Mouse (Mus musculus): ENCODE results near the gene Prickle1.

The Prickle1 gene

GRCm38 (mm10) chr15:93504808-93505207, 90.9 kb downstream of the Prickle1 start:
- no peak for DNase-seq (ENCODE audit: low spot score in 2 of 2)

GRCm38 (mm10) chr15:93503201-93503745, 92.4 kb downstream of the Prickle1 start:
- DNase-seq (ENCODE audit: low spot score in 2 of 2), result no peak

- no peak for DNase-seq (ENCODE audit: low spot score in 2 of 2)
Observed at GRCm38 (mm10) chr15:93502703-93503102, 93.0 kb downstream of the Prickle1 start.

- DNase-seq (ENCODE audit: low spot score in 2 of 2), result no peak
Observed at GRCm38 (mm10) chr15:93499866-93500265, 95.8 kb downstream of the Prickle1 start.

- no peak for DNase-seq (ENCODE audit: low spot score in 2 of 2)
Observed at GRCm38 (mm10) chr15:93494700-93495099, 101.0 kb downstream of the Prickle1 start.

- no peak for DNase-seq (ENCODE audit: low spot score in 2 of 2)
Observed at GRCm38 (mm10) chr15:93489597-93489996, 106.1 kb downstream of the Prickle1 start.

- no peak for DNase-seq (ENCODE audit: low spot score in 2 of 2)
Observed at GRCm38 (mm10) chr15:93486066-93486465, 109.6 kb downstream of the Prickle1 start.

- DNase-seq (ENCODE audit: low spot score in 2 of 2), result no peak
Observed at GRCm38 (mm10) chr15:93485252-93485651, 110.4 kb downstream of the Prickle1 start.

GRCm38 (mm10) chr15:93484261-93484710, 111.4 kb downstream of the Prickle1 start:
- no peak for DNase-seq (ENCODE audit: low spot score in 2 of 2)

- no peak for DNase-seq (ENCODE audit: low spot score in 2 of 2)
Observed at GRCm38 (mm10) chr15:93481112-93481511, 114.6 kb downstream of the Prickle1 start.

- no peak for DNase-seq (ENCODE audit: low spot score in 2 of 2)
Observed at GRCm38 (mm10) chr15:93479445-93479844, 116.2 kb downstream of the Prickle1 start.

GRCm38 (mm10) chr15:93478676-93479075, 117.0 kb downstream of the Prickle1 start:
- DNase-seq (ENCODE audit: low spot score in 2 of 2), result no peak

- DNase-seq (ENCODE audit: low spot score in 2 of 2), result no peak
Observed at GRCm38 (mm10) chr15:93477729-93478128, 118.0 kb downstream of the Prickle1 start.

- DNase-seq (ENCODE audit: low spot score in 2 of 2), result no peak
Observed at GRCm38 (mm10) chr15:93475688-93476087, 120.0 kb downstream of the Prickle1 start.

- DNase-seq (ENCODE audit: low spot score in 2 of 2), result peak in 1 of 2 experiments; percentile 44
Observed at GRCm38 (mm10) chr15:93474277-93474676, 121.4 kb downstream of the Prickle1 start.

GRCm38 (mm10) chr15:93472089-93472488, 123.6 kb downstream of the Prickle1 start:
- no peak for DNase-seq (ENCODE audit: low spot score in 2 of 2)

GRCm38 (mm10) chr15:93471651-93472050, 124.0 kb downstream of the Prickle1 start:
- DNase-seq (ENCODE audit: low spot score in 2 of 2), result no peak

- DNase-seq (ENCODE audit: low spot score in 2 of 2), result no peak
Observed at GRCm38 (mm10) chr15:93461066-93461465, 134.6 kb downstream of the Prickle1 start.

- no peak for DNase-seq (ENCODE audit: low spot score in 2 of 2)
Observed at GRCm38 (mm10) chr15:93459422-93459821, 136.3 kb downstream of the Prickle1 start.

- no peak for DNase-seq (ENCODE audit: low spot score in 2 of 2)
Observed at GRCm38 (mm10) chr15:93456005-93456404, 139.7 kb downstream of the Prickle1 start.

- no peak for DNase-seq (ENCODE audit: low spot score in 2 of 2)
Observed at GRCm38 (mm10) chr15:93453296-93453695, 142.4 kb downstream of the Prickle1 start.

Measured in right cerebral cortex, postnatal 10 days (tissue).